Mouse (Mus musculus): ENCODE data around the gene Ankdd1a.
A peak's percentile ranks its signal among the peaks of the same experiment; 100 is the strongest.

Gene Ankdd1a

DNA sequence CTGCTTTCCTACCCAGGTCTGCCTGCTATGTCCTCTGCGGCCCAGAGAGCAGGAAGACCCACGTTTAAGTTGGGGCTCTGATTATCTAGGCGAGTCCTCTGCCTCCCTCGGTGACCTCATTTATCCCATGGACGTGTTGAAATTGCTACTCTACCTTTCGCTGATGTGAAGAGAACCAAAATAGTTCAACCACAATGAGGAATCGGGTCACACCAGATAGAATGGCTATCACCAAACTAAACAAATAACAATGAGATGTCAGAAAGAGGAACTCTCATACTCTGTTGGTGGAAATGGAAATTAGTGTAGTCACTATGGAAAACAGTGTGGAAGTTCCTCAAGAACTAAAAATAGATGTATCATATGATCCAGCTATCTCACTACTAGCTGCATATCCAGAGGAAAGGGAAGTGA lies 22.1 kb upstream of the Ankdd1a start:
- DNase-seq (ENCODE audit: low spot score in 2 of 2) = no peak

DNA sequence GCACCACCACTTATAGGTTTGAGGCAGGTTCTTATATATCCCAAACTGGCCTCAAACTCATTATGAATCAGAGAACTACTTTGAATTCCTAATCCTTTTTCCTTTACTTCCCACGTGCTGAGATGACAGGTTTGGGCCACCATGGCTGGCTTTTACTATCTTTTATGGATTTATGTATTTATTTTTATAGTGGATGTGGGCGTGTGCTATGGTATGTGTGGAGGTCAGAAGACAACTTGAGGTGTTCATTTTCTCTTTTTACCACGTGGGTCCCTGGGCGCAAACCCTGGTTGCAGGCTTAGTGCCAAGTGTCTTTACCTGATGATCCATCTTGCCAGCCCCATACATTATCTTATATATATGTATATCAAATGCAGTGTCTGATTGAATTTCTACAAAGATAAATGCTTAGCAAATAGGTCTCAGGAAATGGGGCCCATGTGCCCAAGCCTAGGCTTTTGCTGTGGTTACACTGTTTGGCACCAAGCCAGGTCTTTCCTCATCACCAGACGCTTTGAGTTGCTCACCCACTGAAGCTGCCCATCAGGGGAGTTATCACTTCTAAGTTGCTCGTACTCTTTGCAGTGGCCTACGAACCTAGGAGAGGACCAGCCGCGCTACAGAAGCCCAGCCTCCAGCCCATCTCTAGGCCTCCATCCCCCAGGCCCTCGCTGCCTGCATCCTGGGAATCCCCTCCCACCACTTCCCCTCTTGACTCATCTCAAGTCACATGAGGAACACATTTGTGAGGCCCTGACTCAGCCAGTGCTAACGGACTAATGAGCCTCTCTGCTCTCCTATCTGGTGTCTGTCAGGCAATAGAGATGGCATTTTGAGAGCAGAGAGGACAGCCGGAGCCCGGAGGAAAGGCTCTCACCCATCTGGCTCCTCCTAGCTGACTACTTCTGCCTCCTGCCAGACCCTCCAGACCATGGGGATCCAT lies 21.4 kb upstream of the Ankdd1a start:
- peak; percentile 69 to 83 for DNase-seq (ENCODE audit: low spot score in 2 of 2)

GRCm38 (mm10) chr9:65539697-65540096 lies 19.7 kb upstream of the Ankdd1a start:
- no peak for DNase-seq (ENCODE audit: low spot score in 2 of 2)

GRCm38 (mm10) chr9:65537901-65538630 lies 18.1 kb upstream of the Ankdd1a start:
- DNase-seq (ENCODE audit: low spot score in 2 of 2) = no peak

DNA sequence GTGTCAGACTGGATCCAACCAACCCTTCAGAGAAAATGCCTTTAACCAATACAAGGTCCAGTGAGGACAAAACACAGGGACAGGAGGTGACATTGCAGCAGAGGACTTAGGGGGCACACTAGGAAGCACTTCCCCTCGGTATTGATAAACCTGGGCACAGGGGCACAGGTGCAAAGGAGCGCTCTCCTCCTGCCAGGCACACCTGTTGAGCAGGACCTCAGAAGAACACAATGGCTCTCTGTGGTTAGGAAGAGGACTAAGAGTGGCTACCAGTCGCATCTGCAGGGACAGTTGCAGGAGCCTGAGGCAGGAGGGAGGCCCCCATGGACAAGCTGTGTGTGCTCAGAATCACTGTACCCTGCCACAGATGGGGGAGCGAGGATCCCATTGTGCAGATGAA lies 16.5 kb upstream of the Ankdd1a start:
- no peak for DNase-seq (ENCODE audit: low spot score in 2 of 2)

DNA sequence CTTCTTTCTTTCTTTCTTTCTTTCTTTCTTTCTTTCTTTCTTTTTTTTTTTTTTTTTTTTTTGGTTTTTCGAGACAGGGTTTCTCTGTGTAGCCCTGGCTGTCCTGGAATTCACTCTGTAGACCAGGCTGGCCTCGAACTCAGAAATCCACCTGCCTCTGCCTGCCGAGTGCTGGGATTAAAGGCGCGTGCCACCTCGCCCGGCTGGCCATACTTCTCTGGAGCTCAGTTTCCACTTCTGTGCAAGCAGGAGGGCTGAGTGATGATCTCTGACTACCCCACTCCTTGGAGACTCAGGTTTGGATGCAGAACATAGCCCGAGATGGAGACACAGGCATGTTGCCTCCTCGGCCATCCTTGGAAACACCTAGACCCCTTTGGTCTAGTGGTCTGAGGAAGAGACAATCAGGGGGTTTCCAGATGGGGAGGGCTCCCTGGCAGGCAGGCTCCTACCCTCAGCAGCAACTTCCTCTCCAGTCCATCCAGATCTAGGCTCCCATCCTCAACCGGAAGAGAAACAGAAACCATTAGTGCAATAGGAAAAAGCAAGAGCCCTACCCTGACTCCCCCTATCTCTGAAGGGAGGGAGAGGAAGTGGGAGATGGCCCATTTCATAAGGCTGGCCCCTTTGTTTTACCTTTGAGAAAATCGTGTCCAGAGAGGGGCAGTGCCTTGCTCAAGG lies 15.9 kb upstream of the Ankdd1a start:
- no peak for DNase-seq (ENCODE audit: low spot score in 2 of 2)

- peak in 1 of 2 experiments; percentile 50 for DNase-seq (ENCODE audit: low spot score in 2 of 2)
Measured at GRCm38 (mm10) chr9:65535191-65535722, 15.3 kb upstream of the Ankdd1a start.

- DNase-seq (ENCODE audit: low spot score in 2 of 2) = no peak
Measured at GRCm38 (mm10) chr9:65534111-65534510, 14.1 kb upstream of the Ankdd1a start.

DNA sequence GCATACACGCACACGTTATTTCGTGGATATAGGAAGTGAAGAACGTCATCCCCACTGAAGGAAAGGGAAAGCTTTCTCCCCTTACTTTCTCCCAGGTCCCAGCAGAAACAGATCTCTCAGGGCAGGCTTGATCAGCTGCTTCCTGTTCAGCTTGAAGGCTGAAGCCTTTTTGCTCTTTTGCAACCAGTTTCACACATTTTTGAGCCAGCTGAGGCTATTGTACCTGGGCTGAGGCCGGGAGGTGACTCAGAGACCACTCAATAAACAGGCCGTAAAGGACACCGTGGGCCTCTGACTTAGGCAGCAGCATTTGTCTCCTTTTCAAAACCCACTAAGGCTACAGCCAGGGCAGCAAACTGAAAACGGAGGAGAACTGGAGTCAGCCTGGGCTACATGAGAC lies 13.0 kb upstream of the Ankdd1a start:
- DNase-seq (ENCODE audit: low spot score in 2 of 2) = no peak

DNA sequence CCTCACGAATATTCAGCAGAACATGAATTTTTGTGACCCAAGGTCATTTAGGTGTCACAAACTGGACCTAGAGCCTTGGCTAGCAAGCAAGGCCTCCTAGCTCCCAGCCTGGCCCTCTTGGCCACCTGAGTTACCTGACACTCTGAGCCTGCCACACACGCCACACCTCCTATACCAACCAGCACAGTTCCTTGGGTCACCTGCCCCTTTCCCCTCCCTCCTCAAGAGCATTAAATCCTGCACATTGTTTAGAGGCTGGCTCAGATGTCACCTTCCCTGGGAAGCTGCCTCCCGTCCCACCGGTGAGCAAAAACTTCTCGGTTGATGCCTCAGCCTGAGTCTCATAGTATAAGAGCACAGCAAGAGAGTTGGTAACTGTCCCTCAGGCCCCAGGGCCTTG lies 11.3 kb upstream of the Ankdd1a start:
- no peak for DNase-seq (ENCODE audit: low spot score in 2 of 2)

- DNase-seq (ENCODE audit: low spot score in 2 of 2) = peak in 1 of 2 experiments; percentile 68
Measured at GRCm38 (mm10) chr9:65529659-65530058, 9.7 kb upstream of the Ankdd1a start.

DNA sequence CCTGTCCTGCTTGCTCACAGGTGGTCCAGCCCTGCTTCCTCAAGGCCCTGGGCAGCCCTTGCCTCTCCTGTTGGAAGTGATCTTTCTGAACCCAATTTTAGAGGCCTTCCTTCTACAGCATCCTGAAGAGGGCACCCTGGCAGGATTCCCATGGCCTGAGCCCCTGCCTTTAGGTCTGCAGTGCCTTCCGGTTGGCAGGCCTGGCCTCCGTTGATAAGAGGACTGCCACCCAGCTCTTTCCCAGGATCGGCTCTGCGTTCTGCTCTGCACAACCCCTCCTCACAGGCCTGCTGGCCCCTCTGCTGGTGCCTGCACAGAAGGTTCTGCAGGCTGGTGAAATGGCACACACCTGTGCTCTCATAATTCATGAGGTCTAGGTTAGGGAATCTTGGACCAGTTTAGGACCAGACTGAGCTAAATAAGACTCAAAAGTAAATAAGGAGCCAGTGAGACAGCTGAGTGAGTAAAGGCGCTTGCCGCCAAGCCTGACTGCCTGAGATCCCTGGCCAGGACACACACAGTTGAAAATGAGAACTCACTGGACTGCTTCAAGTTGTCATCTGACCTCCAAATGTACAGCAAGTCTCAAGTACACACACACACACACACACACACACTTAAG lies 8.5 kb upstream of the Ankdd1a start:
- DNase-seq (ENCODE audit: low spot score in 2 of 2) = peak; percentile 76 to 78

- DNase-seq (ENCODE audit: low spot score in 2 of 2) = no peak
Measured at GRCm38 (mm10) chr9:65525445-65526195, 5.6 kb upstream of the Ankdd1a start.

GRCm38 (mm10) chr9:65523611-65524364 lies 3.8 kb upstream of the Ankdd1a start:
- peak; percentile 81 to 90 for DNase-seq (ENCODE audit: low spot score in 2 of 2)

DNA sequence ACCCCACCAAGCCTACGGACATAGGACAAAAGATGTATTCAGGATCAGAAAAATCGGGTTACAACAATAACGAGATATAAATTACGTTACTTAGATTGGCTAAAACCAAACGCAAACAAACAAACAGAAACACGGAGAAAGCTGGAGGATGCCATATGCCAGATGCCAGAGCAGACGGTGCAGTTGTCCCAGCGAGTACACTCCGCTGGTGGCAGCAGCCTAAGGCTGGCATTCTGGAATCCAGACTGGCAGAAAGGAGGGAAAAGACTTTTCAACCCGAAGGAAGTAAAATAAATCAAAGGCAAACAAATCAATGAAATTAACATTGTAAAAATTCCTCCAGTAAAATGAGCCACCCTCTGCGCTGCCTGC lies 498 bp upstream of the Ankdd1a start:
- DNase-seq (ENCODE audit: low spot score in 2 of 2) = no peak

- no peak for DNase-seq (ENCODE audit: low spot score in 2 of 2)
Measured at GRCm38 (mm10) chr9:65514851-65515261, 5.1 kb downstream of the Ankdd1a start.

- DNase-seq (ENCODE audit: low spot score in 2 of 2) = no peak
Measured at GRCm38 (mm10) chr9:65514431-65514830, 5.6 kb downstream of the Ankdd1a start.

DNA sequence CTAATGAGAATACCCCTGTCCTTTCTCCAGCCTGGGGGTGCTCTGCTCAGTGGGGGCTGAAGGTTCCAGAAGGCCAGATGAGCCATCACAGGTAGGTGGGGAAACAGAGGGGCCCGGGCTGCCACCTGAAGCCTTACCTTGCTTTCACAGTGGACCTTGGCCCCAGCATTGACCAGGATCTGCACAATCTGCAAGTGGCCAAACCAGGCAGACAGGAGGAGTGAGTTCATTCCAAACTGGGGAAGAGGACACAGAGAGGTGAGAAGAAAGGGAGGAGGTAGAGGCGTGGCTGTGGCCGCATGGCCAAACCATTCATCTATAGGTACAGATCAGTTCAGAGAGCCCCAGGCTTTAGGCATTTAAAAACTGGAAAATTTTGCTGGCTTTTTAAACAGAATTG lies 7.5 kb downstream of the Ankdd1a start:
- DNase-seq (ENCODE audit: low spot score in 2 of 2) = no peak

- no peak for DNase-seq (ENCODE audit: low spot score in 2 of 2)
Measured at GRCm38 (mm10) chr9:65508449-65508848, 11.5 kb downstream of the Ankdd1a start.
